Mouse (Mus musculus): ENCODE results near the gene Thap2. TPM values are rescaled to one million over a fixed set of nuclear protein-coding genes. Genes with fewer than 3 reads are reported as not detected.

The Thap2 gene
- 14.6 and 15.1 TPM in 2 replicates for polyA plus RNA-seq (2012; rRNA removed)

GRCm38 (mm10) chr10:115384221-115385017 lies at the start of gene Thap2, which contains the start of gene Zfc3h1:
Gene Thap2, minus strand, starts transcription at chr10:115384443.
Gene Zfc3h1, plus strand, starts transcription at chr10:115384959.
- under 1% methylated on average over 65 of the region's 65 CpGs for WGBS
- H3K27ac ChIP-seq (ENCODE audit: insufficient read depth, low read length): peak within 1 kb of the TSS; percentile 96
- TF ChIP-seq POLR2A (IDR thresholded peaks at IDR 0.05; ENCODE audit: borderline replicate concordance, insufficient read depth, low read length) (peak; percentile 91), CTCF (IDR thresholded peaks at IDR 0.05; ENCODE audit: borderline replicate concordance, insufficient read depth, low read depth, low read length) (peak; percentile 49; the same call in 1 of the 2 replicates)
- no peaks in the 10 kb centered on the region for H3K27me3 ChIP-seq (ENCODE audit: control insufficient read depth, insufficient read depth, low read length)
- peak within 1 kb of the TSS; percentile 91 for H3K4me3 ChIP-seq (replicated peaks; ENCODE audit: insufficient read depth, low read depth, low read length)
- peaks cover 7% of the 10 kb centered on the region; the same call in 1 of the 2 replicates for H3K4me1 ChIP-seq (ENCODE audit: control insufficient read depth, insufficient read depth, low read length)
- DNase-seq: peak; percentile 98 to 99

GRCm38 (mm10) chr10:115425351-115425750 lies 41.1 kb upstream of the Thap2 start:
- H3K4me3 ChIP-seq (replicated peaks; ENCODE audit: insufficient read depth, low read depth, low read length): no peak overlapping the region
- H3K4me1 ChIP-seq (ENCODE audit: control insufficient read depth, insufficient read depth, low read length): no peaks in the 10 kb centered on the region
- no peak overlapping the region for H3K27ac ChIP-seq (ENCODE audit: insufficient read depth, low read length)
- no peak for DNase-seq
- no peak for TF ChIP-seq CTCF (IDR thresholded peaks at IDR 0.05; ENCODE audit: borderline replicate concordance, insufficient read depth, low read depth, low read length)
- TF ChIP-seq POLR2A (IDR thresholded peaks at IDR 0.05; ENCODE audit: borderline replicate concordance, insufficient read depth, low read length): no peak
- 58% methylated on average over 2 of the region's 2 CpGs for WGBS
- H3K27me3 ChIP-seq (ENCODE audit: control insufficient read depth, insufficient read depth, low read length): no peaks in the 10 kb centered on the region; the same call in 1 of the 2 replicates

GRCm38 (mm10) chr10:115421976-115422375 lies 37.7 kb upstream of the Thap2 start:
- no peaks in the 10 kb centered on the region for H3K4me1 ChIP-seq (ENCODE audit: control insufficient read depth, insufficient read depth, low read length)
- DNase-seq: no peak
- no peaks in the 10 kb centered on the region; the same call in 1 of the 2 replicates for H3K27me3 ChIP-seq (ENCODE audit: control insufficient read depth, insufficient read depth, low read length)
- H3K4me3 ChIP-seq (replicated peaks; ENCODE audit: insufficient read depth, low read depth, low read length): no peak overlapping the region
- TF ChIP-seq POLR2A (IDR thresholded peaks at IDR 0.05; ENCODE audit: borderline replicate concordance, insufficient read depth, low read length) (no peak), CTCF (IDR thresholded peaks at IDR 0.05; ENCODE audit: borderline replicate concordance, insufficient read depth, low read depth, low read length) (no peak)
- WGBS: 78% methylated on average over 4 of the region's 4 CpGs
- H3K27ac ChIP-seq (ENCODE audit: insufficient read depth, low read length): no peak overlapping the region

- Histone ChIP-seq H3K4me3 (replicated peaks; ENCODE audit: insufficient read depth, low read depth, low read length) (no peak overlapping the region), H3K27me3 (ENCODE audit: control insufficient read depth, insufficient read depth, low read length) (no peaks in the 10 kb centered on the region), H3K4me1 (ENCODE audit: control insufficient read depth, insufficient read depth, low read length) (no peaks in the 10 kb centered on the region), H3K27ac (ENCODE audit: insufficient read depth, low read length) (no peak overlapping the region)
- 90% methylated on average over 3 of the region's 3 CpGs for WGBS
- DNase-seq: no peak
- TF ChIP-seq POLR2A (IDR thresholded peaks at IDR 0.05; ENCODE audit: borderline replicate concordance, insufficient read depth, low read length) (no peak), CTCF (IDR thresholded peaks at IDR 0.05; ENCODE audit: borderline replicate concordance, insufficient read depth, low read depth, low read length) (no peak)
Measured at GRCm38 (mm10) chr10:115414056-115414455, 29.8 kb upstream of the Thap2 start.

DNA sequence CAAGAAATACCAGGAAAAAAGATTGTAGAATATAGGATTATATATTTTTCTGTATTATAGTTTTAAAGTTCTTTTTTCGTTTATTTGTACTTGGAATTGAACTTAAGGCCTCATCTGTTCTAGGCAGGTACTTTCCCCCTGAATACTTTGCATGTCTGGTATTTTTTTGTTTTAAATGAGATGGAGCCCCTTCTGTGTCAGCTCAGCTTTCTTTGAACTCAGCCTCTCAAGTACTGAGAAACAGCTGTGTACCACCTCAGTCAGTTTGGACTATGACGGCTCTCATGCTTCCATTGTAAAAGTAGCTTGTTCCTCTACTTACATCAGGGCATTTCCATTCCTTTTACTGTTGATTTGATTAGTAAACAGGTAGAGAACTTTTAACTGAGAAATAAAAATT lies 29.3 kb upstream of the Thap2 start:
- H3K4me1 ChIP-seq (ENCODE audit: control insufficient read depth, insufficient read depth, low read length): no peaks in the 10 kb centered on the region
- TF ChIP-seq CTCF (IDR thresholded peaks at IDR 0.05; ENCODE audit: borderline replicate concordance, insufficient read depth, low read depth, low read length): no peak
- TF ChIP-seq POLR2A (IDR thresholded peaks at IDR 0.05; ENCODE audit: borderline replicate concordance, insufficient read depth, low read length): no peak
- no peak for DNase-seq
- no peak overlapping the region for H3K27ac ChIP-seq (ENCODE audit: insufficient read depth, low read length)
- WGBS: 88% methylated on average over 2 of the region's 2 CpGs
- H3K27me3 ChIP-seq (ENCODE audit: control insufficient read depth, insufficient read depth, low read length): no peaks in the 10 kb centered on the region
- H3K4me3 ChIP-seq (replicated peaks; ENCODE audit: insufficient read depth, low read depth, low read length): no peak overlapping the region

GRCm38 (mm10) chr10:115406393-115406792 lies 22.1 kb upstream of the Thap2 start:
- Histone ChIP-seq H3K4me1 (ENCODE audit: control insufficient read depth, insufficient read depth, low read length) (no peaks in the 10 kb centered on the region), H3K27me3 (ENCODE audit: control insufficient read depth, insufficient read depth, low read length) (no peaks in the 10 kb centered on the region), H3K4me3 (replicated peaks; ENCODE audit: insufficient read depth, low read depth, low read length) (no peak overlapping the region), H3K27ac (ENCODE audit: insufficient read depth, low read length) (no peak overlapping the region)
- DNase-seq: peak; percentile 38 to 54
- TF ChIP-seq CTCF (IDR thresholded peaks at IDR 0.05; ENCODE audit: borderline replicate concordance, insufficient read depth, low read depth, low read length) (peak; percentile 74), POLR2A (IDR thresholded peaks at IDR 0.05; ENCODE audit: borderline replicate concordance, insufficient read depth, low read length) (no peak)
- WGBS: 55% methylated on average over 6 of the region's 6 CpGs

GRCm38 (mm10) chr10:115391896-115392295 lies 7.7 kb upstream of the Thap2 start:
- Histone ChIP-seq H3K27ac (ENCODE audit: insufficient read depth, low read length) (no peak overlapping the region), H3K27me3 (ENCODE audit: control insufficient read depth, insufficient read depth, low read length) (no peaks in the 10 kb centered on the region), H3K4me3 (replicated peaks; ENCODE audit: insufficient read depth, low read depth, low read length) (no peak overlapping the region), H3K4me1 (ENCODE audit: control insufficient read depth, insufficient read depth, low read length) (peaks cover 3% of the 10 kb centered on the region; the same call in 1 of the 2 replicates)
- no peak for DNase-seq
- WGBS: 91% methylated on average over 1 of the region's 1 CpGs
- TF ChIP-seq POLR2A (IDR thresholded peaks at IDR 0.05; ENCODE audit: borderline replicate concordance, insufficient read depth, low read length): no peak
- TF ChIP-seq CTCF (IDR thresholded peaks at IDR 0.05; ENCODE audit: borderline replicate concordance, insufficient read depth, low read depth, low read length): no peak

- 89% methylated on average over 4 of the region's 4 CpGs for WGBS
- H3K4me3 ChIP-seq (replicated peaks; ENCODE audit: insufficient read depth, low read depth, low read length): no peak overlapping the region
- H3K27ac ChIP-seq (ENCODE audit: insufficient read depth, low read length): no peak overlapping the region
- H3K4me1 ChIP-seq (ENCODE audit: control insufficient read depth, insufficient read depth, low read length): peaks cover 3% of the 10 kb centered on the region; the same call in 1 of the 2 replicates
- DNase-seq: no peak
- TF ChIP-seq POLR2A (IDR thresholded peaks at IDR 0.05; ENCODE audit: borderline replicate concordance, insufficient read depth, low read length): no peak
- TF ChIP-seq CTCF (IDR thresholded peaks at IDR 0.05; ENCODE audit: borderline replicate concordance, insufficient read depth, low read depth, low read length): no peak
- no peaks in the 10 kb centered on the region for H3K27me3 ChIP-seq (ENCODE audit: control insufficient read depth, insufficient read depth, low read length)
Measured at GRCm38 (mm10) chr10:115391076-115391475, 6.8 kb upstream of the Thap2 start.
